Mouse (Mus musculus) lung, embryonic 16.5 days (tissue): ENCODE data around the gene Olfr243. TPM values are rescaled to one million over a fixed set of nuclear protein-coding genes. Genes with fewer than 3 reads are reported as not detected.
"Not testable (repeated sequence)": the region's sequence is repeated elsewhere in the genome, so short reads cannot be mapped to it uniquely, and the experiment has no call there.

ENCODE experiments used
- ATAC-seq: fragments of 200-750 bp; cut with Nextera tagmentation; 2 replicates; pipeline ENCODE4 v1.8.0; 2017; ENCODE audit warnings: low read depth, mild to moderate bottlenecking, moderate library complexity
- H3K27ac ChIP-seq: fragments of 300-500 bp; sonication (generic); 2 replicates; pipeline ENCODE4 v1.5.1; 2014; ENCODE audit warnings: mild to moderate bottlenecking, control low read depth, low read length
- H3K27me3 ChIP-seq: fragments of 300-500 bp; sonication (generic); 2 replicates; pipeline ENCODE4 v1.6.1; 2014; ENCODE audit warnings: low read depth, low read length, mixed read lengths; ENCODE audit not compliant: control insufficient read depth, insufficient read depth
- H3K36me3 ChIP-seq: fragments of 300-500 bp; sonication (generic); 2 replicates; pipeline ENCODE4 v1.6.1; 2014; ENCODE audit warnings: low read length; ENCODE audit not compliant: control insufficient read depth, insufficient read depth
- H3K4me1 ChIP-seq: fragments of 300-500 bp; sonication (generic); replicated peaks from 2 replicates; pipeline ENCODE4 v1.6.1; 2014; ENCODE audit warnings: low read length, mixed read lengths; ENCODE audit not compliant: control insufficient read depth, insufficient read depth
- H3K4me2 ChIP-seq: fragments of 300-500 bp; sonication (generic); 2 replicates; pipeline ENCODE4 v1.6.1; 2014; ENCODE audit warnings: low read depth, low read length, control low read depth
- H3K4me3 ChIP-seq: fragments of 300-500 bp; sonication (generic); 2 replicates; pipeline ENCODE4 v1.5.1; 2014; ENCODE audit warnings: mild to moderate bottlenecking, low read length, control low read depth
- H3K9ac ChIP-seq: fragments of 300-500 bp; sonication (generic); 2 replicates; pipeline ENCODE4 v1.6.1; 2014; ENCODE audit warnings: low read length, control low read depth
- H3K9me3 ChIP-seq: fragments of 300-500 bp; sonication (generic); 2 replicates; pipeline ENCODE4 v1.6.1; 2016; ENCODE audit warnings: low read length; ENCODE audit not compliant: control insufficient read depth
- WGBS: fragments of 180-500 bp; shearing (Covaris S2); extraction: QIAGEN DNeasy Blood & Tissue Kit; methylation state at CpG from one replicate; pipeline ENCODE4 v1.1.7; 2014; 5-methylcytosine and 5-hydroxymethylcytosine counted together
- polyA plus RNA-seq: library from polyadenylated mRNA; unstranded; fragments of >200 nt; fragmentation: Nextera tagmentation; extraction: Ambion mirVana; gene quantifications from 2 replicates; pipeline ENCODE4 v1.2.1, GENCODE M21; 2015

Gene Olfr243
- polyA plus RNA-seq, 1 experiment from 2014 or later = not detected

DNA sequence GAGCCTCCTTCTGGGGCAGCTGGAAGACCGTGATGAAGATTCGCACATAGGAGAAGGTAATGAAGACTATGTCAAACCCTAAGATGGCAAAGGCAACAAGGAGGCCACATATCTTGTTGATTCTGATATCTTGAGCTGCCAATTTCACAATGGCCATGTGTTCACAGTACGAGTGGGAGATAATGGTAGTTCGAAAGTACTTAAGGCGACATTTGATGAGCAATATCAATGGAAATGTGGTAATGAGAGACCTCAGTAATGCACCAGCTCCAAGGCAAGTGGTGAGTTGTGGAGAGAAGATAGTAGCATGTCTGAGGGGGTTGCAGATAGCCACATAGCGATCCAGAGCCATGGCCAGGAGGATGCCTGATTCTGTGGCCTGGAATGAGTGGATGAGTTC lies 53.2 kb downstream of the Olfr243 start:
- H3K9ac ChIP-seq, H3K9me3 ChIP-seq, H3K4me2 ChIP-seq, H3K27ac ChIP-seq, ATAC-seq, H3K4me1 ChIP-seq, H3K36me3 ChIP-seq, H3K27me3 ChIP-seq, H3K4me3 ChIP-seq: not testable (repeated sequence)
- WGBS = 84% methylated on average over 4 of the region's 6 CpGs

Other genes with a start within 250 kb of the Olfr243 start
- gene Olfr608, start 244.8 kb upstream of the Olfr243 start, polyA plus RNA-seq = not detected in 2 replicates
- not detected in 2 replicates for gene Olfr609, start 216.6 kb upstream of the Olfr243 start, polyA plus RNA-seq
- not detected in 2 replicates for gene Olfr610, start 202.5 kb upstream of the Olfr243 start, polyA plus RNA-seq
- not detected in 2 replicates for gene Olfr611, start 193.8 kb upstream of the Olfr243 start, polyA plus RNA-seq
- not detected in 2 replicates for gene Olfr612, start 172.0 kb upstream of the Olfr243 start, polyA plus RNA-seq
- gene Olfr613, start 166.6 kb upstream of the Olfr243 start, polyA plus RNA-seq = not detected in 2 replicates
- gene Olfr615, start 158.6 kb upstream of the Olfr243 start, polyA plus RNA-seq = not detected in 2 replicates
- gene Olfr616, start 145.5 kb upstream of the Olfr243 start, polyA plus RNA-seq = not detected in 2 replicates
- gene Olfr617, start 141.6 kb upstream of the Olfr243 start, polyA plus RNA-seq = not detected in 2 replicates
- gene Olfr618, start 124.6 kb upstream of the Olfr243 start, polyA plus RNA-seq = not detected in 2 replicates
- not detected in 2 replicates for gene Olfr619, start 114.1 kb upstream of the Olfr243 start, polyA plus RNA-seq
- not detected in 2 replicates for gene Olfr620, start 102.1 kb upstream of the Olfr243 start, polyA plus RNA-seq
- gene Olfr622, start 72.0 kb upstream of the Olfr243 start, polyA plus RNA-seq = not detected in 2 replicates
- gene Olfr623, start 51.0 kb upstream of the Olfr243 start, polyA plus RNA-seq = not detected in 2 replicates
- 0.05 TPM in 1 of 2 replicates, not detected in the other for gene Olfr624, start 43.5 kb upstream of the Olfr243 start, polyA plus RNA-seq
- gene Olfr625-ps1, start 32.0 kb upstream of the Olfr243 start, polyA plus RNA-seq = not detected in 2 replicates
- gene Olfr628, start 15.7 kb downstream of the Olfr243 start, polyA plus RNA-seq = not detected in 2 replicates
- not detected in 2 replicates for gene Olfr629, start 30.3 kb downstream of the Olfr243 start, polyA plus RNA-seq
- gene Olfr630, start 42.7 kb downstream of the Olfr243 start, polyA plus RNA-seq = not detected in 2 replicates
- not detected in 2 replicates for gene Olfr69, start 56.9 kb downstream of the Olfr243 start, polyA plus RNA-seq
- not detected in 2 replicates for gene Olfr68, start 65.0 kb downstream of the Olfr243 start, polyA plus RNA-seq
- gene Olfr67, start 77.2 kb downstream of the Olfr243 start, polyA plus RNA-seq = not detected in 2 replicates
- 4,593 and 5,475 TPM in 2 replicates for gene Hbb-bt, start 99.3 kb downstream of the Olfr243 start, polyA plus RNA-seq
- 15,216 and 18,375 TPM in 2 replicates for gene Hbb-bs, start 113.4 kb downstream of the Olfr243 start, polyA plus RNA-seq
- gene Hbb-bh2, start 125.8 kb downstream of the Olfr243 start, polyA plus RNA-seq = not detected in 2 replicates
- gene Hbb-bh1, start 128.5 kb downstream of the Olfr243 start, polyA plus RNA-seq = 2.2 and 2.4 TPM in 2 replicates
- 176 and 183 TPM in 2 replicates for gene Hbb-y, start 138.5 kb downstream of the Olfr243 start, polyA plus RNA-seq
- gene Olfr66, start 171.6 kb downstream of the Olfr243 start, polyA plus RNA-seq = not detected in 2 replicates
- gene Olfr64, start 179.8 kb downstream of the Olfr243 start, polyA plus RNA-seq = not detected in 2 replicates
- not detected in 2 replicates for gene Olfr65, start 188.8 kb downstream of the Olfr243 start, polyA plus RNA-seq
- gene Olfr631, start 214.2 kb downstream of the Olfr243 start, polyA plus RNA-seq = not detected in 2 replicates
- not detected in 2 replicates for gene Olfr632, start 219.7 kb downstream of the Olfr243 start, polyA plus RNA-seq
- not detected in 2 replicates for gene Olfr633, start 229.8 kb downstream of the Olfr243 start, polyA plus RNA-seq